Comparison of ENCODE assay signal across 8 mouse cellular contexts in genomic region chr2:30614151-30614923, GRCm38 (mm10). TPM values are rescaled to one million over a fixed set of nuclear protein-coding genes. Genes with fewer than 3 reads are reported as not detected.
A peak's percentile ranks its signal among the peaks of the same experiment; 100 is the strongest.
DNase-seq lines count a peak whose midpoint lies in the region; ATAC-seq and TF ChIP-seq lines count a peak whose summit lies in the region.

No protein-coding gene starts in this region.

- peak overlapping the region; percentile 58 for H3K9ac ChIP-seq in kidney, embryonic 14.5 days (ENCODE audit: low read depth, low read length)
- H3K9ac ChIP-seq in hindbrain, embryonic 11.5 days (ENCODE audit: low read depth, low read length): peak overlapping the region; percentile 63
- H3K9ac ChIP-seq in midbrain, embryonic 15.5 days: peak overlapping the region; percentile 40

- peaks cover 29% of the 10 kb centered on the region for H3K4me1 ChIP-seq in kidney, embryonic 14.5 days (ENCODE audit: control insufficient read depth, insufficient read depth, low read length)
- peaks cover 14% of the 10 kb centered on the region for H3K4me1 ChIP-seq in kidney, adult 2 months (ENCODE audit: control insufficient read depth, insufficient read depth, low read length)
- H3K4me1 ChIP-seq in embryonic facial prominence, embryonic 10.5 days: peaks cover 61% of the 10 kb centered on the region
- peaks cover 11% of the 10 kb centered on the region for H3K4me1 ChIP-seq in hindbrain, embryonic 11.5 days (replicated peaks; ENCODE audit: control insufficient read depth, insufficient read depth, low read length)
- peaks cover 19% of the 10 kb centered on the region for H3K4me1 ChIP-seq in midbrain, embryonic 15.5 days

- WGBS in kidney, embryonic 14.5 days: 36% methylated on average over 9 of the region's 9 CpGs
- 58% methylated on average over 9 of the region's 9 CpGs for WGBS in kidney, adult 2 months
- 38% methylated on average over 9 of the region's 9 CpGs for WGBS in embryonic facial prominence, embryonic 10.5 days
- 23% methylated on average over 9 of the region's 9 CpGs for WGBS in hindbrain, embryonic 11.5 days
- 23% methylated on average over 9 of the region's 9 CpGs for WGBS in midbrain, embryonic 15.5 days

- ATAC-seq in kidney, embryonic 14.5 days (ENCODE audit: low FRiP score, low TSS enrichment): no peak
- no peak for ATAC-seq in hindbrain, embryonic 11.5 days (ENCODE audit: low FRiP score)
- peak; percentile 46; the same call in 1 of the 2 replicates for ATAC-seq in midbrain, embryonic 15.5 days (replicated peaks)

- peak overlapping the region; percentile 40 for H3K4me2 ChIP-seq in kidney, embryonic 14.5 days (replicated peaks; ENCODE audit: low read depth, low read length)
- H3K4me2 ChIP-seq in hindbrain, embryonic 11.5 days (replicated peaks; ENCODE audit: low read depth, low read length): peak overlapping the region; percentile 16
- H3K4me2 ChIP-seq in midbrain, embryonic 15.5 days: peak overlapping the region; percentile 43

- no peaks in the 10 kb centered on the region for H3K36me3 ChIP-seq in kidney, embryonic 14.5 days (ENCODE audit: control insufficient read depth, insufficient read depth, low read length)
- no peaks in the 10 kb centered on the region for H3K36me3 ChIP-seq in kidney, adult 2 months (ENCODE audit: control insufficient read depth, insufficient read depth, low read length)
- no peaks in the 10 kb centered on the region for H3K36me3 ChIP-seq in embryonic facial prominence, embryonic 10.5 days (replicated peaks)
- no peaks in the 10 kb centered on the region for H3K36me3 ChIP-seq in hindbrain, embryonic 11.5 days (ENCODE audit: control insufficient read depth, insufficient read depth, low read length)
- H3K36me3 ChIP-seq in midbrain, embryonic 15.5 days (replicated peaks): no peaks in the 10 kb centered on the region

- H3K27ac ChIP-seq in kidney, embryonic 14.5 days (ENCODE audit: low read depth, low read length): peak overlapping the region; percentile 80
- H3K27ac ChIP-seq in kidney, adult 2 months (ENCODE audit: insufficient read depth, low read depth, low read length): no peak overlapping the region
- peak overlapping the region; percentile 87 for H3K27ac ChIP-seq in embryonic facial prominence, embryonic 10.5 days (replicated peaks)
- H3K27ac ChIP-seq in hindbrain, embryonic 11.5 days (ENCODE audit: low read depth, low read length): peak overlapping the region; percentile 85
- H3K27ac ChIP-seq in midbrain, embryonic 15.5 days: peak overlapping the region; percentile 90

- H3K4me3 ChIP-seq in kidney, embryonic 14.5 days (ENCODE audit: low read length): peak overlapping the region; percentile 17
- H3K4me3 ChIP-seq in kidney, adult 2 months (ENCODE audit: insufficient read depth, low read depth, low read length): no peak overlapping the region
- H3K4me3 ChIP-seq in embryonic facial prominence, embryonic 10.5 days: peak overlapping the region; percentile 46
- no peak overlapping the region for H3K4me3 ChIP-seq in hindbrain, embryonic 11.5 days (ENCODE audit: low read depth, low read length)
- H3K4me3 ChIP-seq in midbrain, embryonic 15.5 days: peak overlapping the region; percentile 19

- no peaks in the 10 kb centered on the region for H3K27me3 ChIP-seq in kidney, embryonic 14.5 days (ENCODE audit: control insufficient read depth, insufficient read depth, low read length)
- no peaks in the 10 kb centered on the region for H3K27me3 ChIP-seq in kidney, adult 2 months (replicated peaks; ENCODE audit: control insufficient read depth, insufficient read depth, low read length)
- H3K27me3 ChIP-seq in embryonic facial prominence, embryonic 10.5 days (replicated peaks; ENCODE audit: low read depth, poor library complexity, severe bottlenecking): no peaks in the 10 kb centered on the region
- no peaks in the 10 kb centered on the region for H3K27me3 ChIP-seq in hindbrain, embryonic 11.5 days (ENCODE audit: control insufficient read depth, insufficient read depth, low read length)
- no peaks in the 10 kb centered on the region for H3K27me3 ChIP-seq in midbrain, embryonic 15.5 days (replicated peaks)

- DNase-seq in kidney, adult 2 months: no peak
- DNase-seq in embryonic facial prominence, embryonic 10.5 days (ENCODE audit: low spot score): no peak
- DNase-seq in hindbrain, embryonic 11.5 days (ENCODE audit: low spot score): peak; percentile 33
- DNase-seq in ovary, postnatal 36 days (ENCODE audit: low spot score): no peak
- DNase-seq in natural killer cell, adult 2 months (ENCODE audit: low spot score in 2 of 2): no peak
- DNase-seq in cerebellum, postnatal 36 days: no peak

- H3K9me3 ChIP-seq in kidney, embryonic 14.5 days (ENCODE audit: control insufficient read depth, low read length): no peaks in the 10 kb centered on the region
- no peaks in the 10 kb centered on the region for H3K9me3 ChIP-seq in embryonic facial prominence, embryonic 10.5 days
- H3K9me3 ChIP-seq in hindbrain, embryonic 11.5 days (ENCODE audit: control insufficient read depth, low read length): no peaks in the 10 kb centered on the region
- no peaks in the 10 kb centered on the region for H3K9me3 ChIP-seq in midbrain, embryonic 15.5 days

- TF ChIP-seq CTCF in kidney, adult 2 months (conservative IDR thresholded peaks at IDR 0.05; ENCODE audit: insufficient read depth, insufficient read length, low read depth, low read length): no peak

- no peak for TF ChIP-seq POLR2A in kidney, adult 2 months (IDR thresholded peaks at IDR 0.05; ENCODE audit: low read depth, low read length)

RNA-seq across cellular contexts. Expression of gene Cstad, which starts 19.5 kb away (rescaled TPM):
- 0.91 and 1.7 TPM in 2 replicates for polyA plus RNA-seq in kidney, embryonic 14.5 days (2014; fragmentation: Nextera tagmentation; extraction: Ambion mirVana)
- polyA plus RNA-seq in kidney, adult 2 months (2012; rRNA removed): 1.2 and 1.3 TPM in 2 replicates
- 0.44 and 0.86 TPM in 2 replicates for polyA plus RNA-seq in embryonic facial prominence, embryonic 10.5 days (2016; fragmentation: Nextera tagmentation; extraction: Ambion mirVana)
- polyA plus RNA-seq in hindbrain, embryonic 11.5 days (2014; fragmentation: Nextera tagmentation; extraction: Ambion mirVana): 0.18 and 0.57 TPM in 2 replicates
- 0.51 and 0.63 TPM in 2 replicates for polyA plus RNA-seq in midbrain, embryonic 15.5 days (2015; fragmentation: Nextera tagmentation; extraction: Ambion mirVana)

Comparison
In these comparisons a context has a peak if more than half of its experiments do, and no peak if none do; other contexts are left out.
1. H3K4me3 ChIP-seq: peak in kidney, embryonic 14.5 days (single experiment), embryonic facial prominence, embryonic 10.5 days (single experiment) and midbrain, embryonic 15.5 days (single experiment); none in kidney, adult 2 months (single experiment) and hindbrain, embryonic 11.5 days (single experiment).
2. Peak in every context shown above with its lines, with median percentiles within 50 percentile points of each other: H3K4me2 ChIP-seq and H3K9ac ChIP-seq.